Mouse (Mus musculus): ENCODE results near the gene Ctnna3. TPM values are rescaled to one million over a fixed set of nuclear protein-coding genes. Genes with fewer than 3 reads are reported as not detected.

The Ctnna3 gene
- total and polyA plus RNA-seq, 3 experiments = not detected

- no peaks in the 10 kb centered on the region for H3K9me3 ChIP-seq (replicated peaks; ENCODE audit: insufficient read depth, low read length)
- DNase-seq (ENCODE audit: low read depth, low spot score) = no peak
These were observed 224.7 kb downstream of the Ctnna3 start for GRCm38 (mm10) chr10:63654560-63654959.

GRCm38 (mm10) chr10:63676343-63676742 is 246.4 kb downstream of the Ctnna3 start:
- H3K4me3 ChIP-seq (ENCODE audit: control insufficient read depth in 1 of 2, insufficient read depth in 1 of 2, low read depth in 2 of 2, low read length in 2 of 2) = no peak overlapping the region
- no peak overlapping the region for H3K27ac ChIP-seq (ENCODE audit: control insufficient read depth, low read depth, low read length)
- no peak for TF ChIP-seq BHLHE40 (IDR thresholded peaks at IDR 0.05; ENCODE audit: borderline replicate concordance, low read depth, low read length)
- TF ChIP-seq TCF12 (IDR thresholded peaks at IDR 0.05; ENCODE audit: low read depth, low read length) = no peak
- TF ChIP-seq MYB (IDR thresholded peaks at IDR 0.05; ENCODE audit: low read depth, low read length) = no peak
- H3K4me1 ChIP-seq (ENCODE audit: control insufficient read depth in 1 of 2, insufficient read depth in 2 of 2, low read length in 2 of 2) = no peaks in the 10 kb centered on the region
- no peak overlapping the region for H3K9ac ChIP-seq (ENCODE audit: control insufficient read depth, low read depth, low read length, poor library complexity, severe bottlenecking)
- H3K27me3 ChIP-seq (ENCODE audit: control insufficient read depth in 1 of 2, insufficient read depth in 2 of 2, low read length in 2 of 2) = no peaks in the 10 kb centered on the region
- H3K9me3 ChIP-seq (replicated peaks; ENCODE audit: insufficient read depth, low read length) = no peaks in the 10 kb centered on the region
- H3K79me2 ChIP-seq (ENCODE audit: control insufficient read depth, insufficient read depth, low read length, poor library complexity) = no peaks in the 10 kb centered on the region
- H3K36me3 ChIP-seq (ENCODE audit: control insufficient read depth in 1 of 2, insufficient read depth in 2 of 2, low read length in 2 of 2) = no peaks in the 10 kb centered on the region
- DNase-seq (ENCODE audit: low read depth, low spot score) = no peak

More at GRCm38 (mm10) chr10:63654560-63654959, 224.7 kb downstream of the Ctnna3 start:
- Histone ChIP-seq H3K36me3 (ENCODE audit: control insufficient read depth in 1 of 2, insufficient read depth in 2 of 2, low read length in 2 of 2) (no peaks in the 10 kb centered on the region), H3K27ac (ENCODE audit: control insufficient read depth, low read depth, low read length) (no peak overlapping the region), H3K79me2 (ENCODE audit: control insufficient read depth, insufficient read depth, low read length, poor library complexity) (no peaks in the 10 kb centered on the region), H3K4me3 (ENCODE audit: control insufficient read depth in 1 of 2, insufficient read depth in 1 of 2, low read depth in 2 of 2, low read length in 2 of 2) (no peak overlapping the region), H3K9ac (ENCODE audit: control insufficient read depth, low read depth, low read length, poor library complexity, severe bottlenecking) (no peak overlapping the region), H3K27me3 (ENCODE audit: control insufficient read depth in 1 of 2, insufficient read depth in 2 of 2, low read length in 2 of 2) (no peaks in the 10 kb centered on the region), H3K4me1 (ENCODE audit: control insufficient read depth in 1 of 2, insufficient read depth in 2 of 2, low read length in 2 of 2) (no peaks in the 10 kb centered on the region)
- no peak for TF ChIP-seq POLR2AphosphoS5 (IDR thresholded peaks at IDR 0.05; ENCODE audit: borderline replicate concordance, low read depth, low read length)
- TF ChIP-seq MAX (IDR thresholded peaks at IDR 0.05; ENCODE audit: low read length) = no peak
- TF ChIP-seq KAT2A (conservative IDR thresholded peaks at IDR 0.05; ENCODE audit: low read depth, low read length) = no peak
- TF ChIP-seq USF2 (IDR thresholded peaks at IDR 0.05; ENCODE audit: borderline replicate concordance in 1 of 2, insufficient read depth in 1 of 2, low read depth in 1 of 2, low read length in 2 of 2) = no peak
- no peak for TF ChIP-seq MEF2A (IDR thresholded peaks at IDR 0.05; ENCODE audit: extremely low read depth, insufficient replicate concordance, low read depth, low read length, poor library complexity, severe bottlenecking)
- no peak for TF ChIP-seq MAFK (IDR thresholded peaks at IDR 0.05; ENCODE audit: borderline replicate concordance, low read depth, low read length)
- TF ChIP-seq ZKSCAN1 (IDR thresholded peaks at IDR 0.05; ENCODE audit: low read depth, low read length) = no peak
- TF ChIP-seq UBTF (IDR thresholded peaks at IDR 0.05; ENCODE audit: borderline replicate concordance, insufficient read depth, low read depth, low read length) = no peak
- no peak for TF ChIP-seq CHD1 (IDR thresholded peaks at IDR 0.05; ENCODE audit: low read depth, low read length)
- TF ChIP-seq EP300 (IDR thresholded peaks at IDR 0.05; ENCODE audit: low read depth in 1 of 2, low read length in 2 of 2) = no peak
- no peak for TF ChIP-seq ELF1 (IDR thresholded peaks at IDR 0.05; ENCODE audit: low read depth, low read length)
- no peak for TF ChIP-seq MYB (IDR thresholded peaks at IDR 0.05; ENCODE audit: low read depth, low read length)
- TF ChIP-seq MYC (IDR thresholded peaks at IDR 0.05; ENCODE audit: low read depth, low read length) = no peak
- no peak for TF ChIP-seq USF1 (IDR thresholded peaks at IDR 0.05; ENCODE audit: low read depth, low read length)
